In genomic region chr11:88714127-88714526, GRCm38 (mm10) we compare ENCODE assay signal across 10 mouse cellular contexts. TPM values are rescaled to one million over a fixed set of nuclear protein-coding genes. Genes with fewer than 3 reads are reported as not detected.
DNase-seq lines count a peak whose midpoint lies in the region; ATAC-seq and TF ChIP-seq lines count a peak whose summit lies in the region.
"Had no signal": no experiment of that assay in that cellular context is flagged by ENCODE, and none has a peak within 500 bp of the region (broad histone marks: within the 10 kb centered on the region; RNA-seq: fewer than 3 reads in every experiment).

No protein-coding gene starts in this region.

- H3K4me1 ChIP-seq in CH12.LX (ENCODE audit: control insufficient read depth in 1 of 2, insufficient read depth in 2 of 2) (peaks cover 0 to 39% of the 10 kb centered on the region in 2 experiments; a peak in 2 of 4 replicates), ES-Bruce4 (ENCODE audit: control insufficient read depth, insufficient read depth, low read length) (peaks cover 1% of the 10 kb centered on the region)
- peaks cover 15% of the 10 kb centered on the region for H3K4me1 ChIP-seq in forebrain, postnatal 0 days (ENCODE audit: insufficient read depth)
- peaks cover 69% of the 10 kb centered on the region for H3K4me1 ChIP-seq in midbrain, embryonic 10.5 days

- TF ChIP-seq RAD21 in CH12.LX (IDR thresholded peaks at IDR 0.05; ENCODE audit: low read depth, low read length), result no peak

- no peak for DNase-seq in CH12.LX (ENCODE audit: extremely low read depth)
- no peak for DNase-seq in forebrain, postnatal 0 days
- DNase-seq in midbrain, embryonic 10.5 days (ENCODE audit: low spot score), result no peak
- DNase-seq in testis, postnatal 10 days (ENCODE audit: low spot score), result no peak
- DNase-seq in cerebellum, postnatal 25 days, result no peak
- no peak for DNase-seq in kidney, postnatal 25 days
- DNase-seq: kidney, adult 9 months had no signal

- H3K79me2 ChIP-seq in CH12.LX (replicated peaks; ENCODE audit: control insufficient read depth, extremely low read depth, insufficient read depth, poor library complexity, severe bottlenecking), result peaks cover 40% of the 10 kb centered on the region

- TF ChIP-seq POLR2A in CH12.LX (IDR thresholded peaks at IDR 0.05; ENCODE audit: low read depth, low read length) (no peak), ES-Bruce4 (IDR thresholded peaks at IDR 0.05; ENCODE audit: insufficient read depth, low read length) (no peak)

- no peak for TF ChIP-seq CTCF in CH12.LX (conservative IDR thresholded peaks at IDR 0.05 in 1 of 2, IDR thresholded peaks at IDR 0.05 in 1 of 2; ENCODE audit: low read depth in 2 of 2, low read length in 2 of 2)
- no peak for TF ChIP-seq CTCF in ES-Bruce4 (IDR thresholded peaks at IDR 0.05; ENCODE audit: low read depth, low read length)
- no peak for TF ChIP-seq CTCF in forebrain, postnatal 0 days (IDR thresholded peaks at IDR 0.05; ENCODE audit: low read depth)

- H3K27me3 ChIP-seq in CH12.LX (replicated peaks) (no peaks in the 10 kb centered on the region), ES-Bruce4 (ENCODE audit: control insufficient read depth, insufficient read depth, low read length, poor library complexity, severe bottlenecking) (no peaks in the 10 kb centered on the region)
- no peaks in the 10 kb centered on the region for H3K27me3 ChIP-seq in forebrain, postnatal 0 days (ENCODE audit: insufficient read depth, low read length)
- no peaks in the 10 kb centered on the region for H3K27me3 ChIP-seq in midbrain, embryonic 10.5 days (ENCODE audit: low read depth, poor library complexity, severe bottlenecking)

- peaks cover 33 to 49% of the 10 kb centered on the region in 2 experiments for H3K36me3 ChIP-seq in CH12.LX (replicated peaks in 1 of 2; ENCODE audit: control insufficient read depth in 1 of 2, insufficient read depth in 1 of 2, low read length in 1 of 2)
- H3K36me3 ChIP-seq in ES-Bruce4 (ENCODE audit: control insufficient read depth, insufficient read depth, low read length, poor library complexity, severe bottlenecking), result peaks cover 28% of the 10 kb centered on the region
- peaks cover 10% of the 10 kb centered on the region for H3K36me3 ChIP-seq in forebrain, postnatal 0 days (ENCODE audit: insufficient read depth)
- peaks cover 57% of the 10 kb centered on the region for H3K36me3 ChIP-seq in midbrain, embryonic 10.5 days

- H3K9ac ChIP-seq in CH12.LX (ENCODE audit: insufficient read depth, low read depth), result peak overlapping the region; percentile 36; the same call in 1 of the 2 replicates
- H3K9ac ChIP-seq in ES-Bruce4 (ENCODE audit: low read depth, poor library complexity, severe bottlenecking), result 0 out of 2 replicates have a peak overlapping the region, but pooled peaks have one; percentile 64
- no peak overlapping the region for H3K9ac ChIP-seq in forebrain, postnatal 0 days

- ATAC-seq in forebrain, postnatal 0 days, result no peak

- WGBS in forebrain, postnatal 0 days, result 47% methylated on average over 7 of the region's 7 CpGs
- 72% methylated on average over 7 of the region's 7 CpGs for WGBS in midbrain, embryonic 10.5 days

- in situ Hi-C loops in CH12.LX (cut with MboI; ENCODE audit: low pct_ligation_motif_present, low pct_unique_long_range_greater_than_20kb, low sequenced_read_pairs), result no loop called here

- no peak for TF ChIP-seq EP300 in CH12.LX (IDR thresholded peaks at IDR 0.05; ENCODE audit: low read length)
- TF ChIP-seq EP300 in ES-Bruce4 (IDR thresholded peaks at IDR 0.05; ENCODE audit: insufficient read depth, low read depth, low read length), result no peak

- no peak overlapping the region for H3K4me3 ChIP-seq in CH12.LX (replicated peaks in 1 of 3; ENCODE audit: low read depth in 2 of 3, low read length in 2 of 3, poor library complexity in 1 of 3)
- no peak overlapping the region for H3K4me3 ChIP-seq in ES-Bruce4 (ENCODE audit: low read depth, low read length)
- H3K4me3 ChIP-seq in forebrain, postnatal 0 days (ENCODE audit: low read depth, low read length), result peak overlapping the region; percentile 84; the same call in 1 of the 2 replicates
- H3K4me3 ChIP-seq in midbrain, embryonic 10.5 days, result peak overlapping the region; percentile 97

- H3K27ac ChIP-seq in CH12.LX (ENCODE audit: insufficient read depth, low read depth), result no peak overlapping the region
- peak overlapping the region; percentile 12; the same call in 1 of the 2 replicates for H3K27ac ChIP-seq in ES-Bruce4 (ENCODE audit: insufficient read depth, low read length)
- no peak overlapping the region for H3K27ac ChIP-seq in forebrain, postnatal 0 days (ENCODE audit: low read depth, low read length)
- H3K27ac ChIP-seq in midbrain, embryonic 10.5 days (replicated peaks), result 0 out of 2 replicates have a peak overlapping the region, but pooled peaks have one; percentile 100
- H3K27ac ChIP-seq: macrophage had no signal

- peak overlapping the region; percentile 92 for H3K4me2 ChIP-seq in CH12.LX (ENCODE audit: insufficient read depth, low read depth, poor library complexity, severe bottlenecking)
- H3K4me2 ChIP-seq in forebrain, postnatal 0 days (ENCODE audit: low read depth), result peak overlapping the region; percentile 96

- dilution Hi-C loops in CH12.LX (cut with MboI; ENCODE audit: extremely low pct_ligation_motif_present, extremely low pct_unique_long_range_greater_than_20kb, low sequenced_read_pairs), result no loop called here

- no peaks in the 10 kb centered on the region for H3K9me3 ChIP-seq in CH12.LX (replicated peaks; ENCODE audit: low read length)
- H3K9me3 ChIP-seq in ES-Bruce4 (replicated peaks; ENCODE audit: control insufficient read depth, insufficient read depth, low read length, poor library complexity, severe bottlenecking), result no peaks in the 10 kb centered on the region
- no peaks in the 10 kb centered on the region for H3K9me3 ChIP-seq in forebrain, postnatal 0 days (ENCODE audit: low read length)
- no peaks in the 10 kb centered on the region for H3K9me3 ChIP-seq in midbrain, embryonic 10.5 days (replicated peaks)
- H3K9me3 ChIP-seq: G1E had no signal

TF ChIP-seq in CH12.LX, 34 proteins besides CTCF, POLR2A, EP300 and RAD21:
- TF ChIP-seq ZNF384 (IDR thresholded peaks at IDR 0.05; ENCODE audit: low read depth, low read length) (peak; percentile 92), NELFE (IDR thresholded peaks at IDR 0.05; ENCODE audit: low read depth, low read length) (no peak)

RNA-seq across cellular contexts. Expression of gene Msi2, which starts 4.2 kb away (rescaled TPM):
- total RNA-seq in CH12.LX (2012; rRNA removed), result 46.3 and 52.6 TPM in 2 replicates
- total RNA-seq in CH12.LX (2014; rRNA removed), result 73.1 and 76.2 TPM in 2 replicates
- polyA plus RNA-seq in CH12.LX (2012; ENCODE audit: insufficient read length, low read depth), result 33.7 and 40.3 TPM in 2 replicates
- polyA plus RNA-seq in ES-Bruce4 (2011; ENCODE audit: insufficient read depth, insufficient read length, low read depth, missing spikeins), result 110 and 111 TPM in 2 replicates
- 81.4 and 107 TPM in 2 replicates for total RNA-seq in forebrain, postnatal 0 days (2014; rRNA removed)
- 9.8 and 18.5 TPM in 2 replicates for polyA plus RNA-seq in forebrain, postnatal 0 days (2015; fragmentation: Nextera tagmentation; extraction: Ambion mirVana)
- polyA plus RNA-seq in midbrain, embryonic 10.5 days (2016; fragmentation: Nextera tagmentation; extraction: Ambion mirVana), result 25.3 and 30.5 TPM in 2 replicates

Comparison
In these comparisons a context has a peak if more than half of its experiments do, and no peak if none do; other contexts are left out.
1. H3K27ac ChIP-seq: peak in ES-Bruce4 (single experiment) and midbrain, embryonic 10.5 days (single experiment); none in CH12.LX (single experiment) and forebrain, postnatal 0 days (single experiment).
2. H3K4me3 ChIP-seq: peak in forebrain, postnatal 0 days (single experiment) and midbrain, embryonic 10.5 days (single experiment); none in CH12.LX (0 of 3) and ES-Bruce4 (single experiment).